Mouse (Mus musculus) spleen, adult 2 months (tissue): ENCODE results near the gene Cntn4. TPM values are rescaled to one million over a fixed set of nuclear protein-coding genes. Genes with fewer than 3 reads are reported as not detected.

Source experiments
- DNase-seq, 2 experiments: peaks; one replicate each; pipeline versions ENCODE4 v3.0.0 to v3.0.0-alpha.2; 2012 to 2021; ENCODE audit warnings: low spot score in 2 of 2, low read depth in 1 of 2
- H3K27ac ChIP-seq: fragments of 200-500 bp; 2 replicates; pipeline ENCODE4 v1.5.1; 2012; ENCODE audit warnings: low read length, inconsistent platforms; ENCODE audit not compliant: insufficient read depth
- H3K27me3 ChIP-seq: fragments of 200-500 bp; 2 replicates; pipeline ENCODE4 v1.6.1; 2012; ENCODE audit warnings: mild to moderate bottlenecking, moderate library complexity, low read length, inconsistent platforms; ENCODE audit not compliant: control insufficient read depth, insufficient read depth
- H3K36me3 ChIP-seq: fragments of 200-500 bp; 2 replicates; pipeline ENCODE4 v1.6.1; 2012; ENCODE audit warnings: mild to moderate bottlenecking, low read length, inconsistent platforms; ENCODE audit not compliant: control insufficient read depth, insufficient read depth
- H3K4me1 ChIP-seq: fragments of 200-500 bp; 2 replicates; pipeline ENCODE4 v1.6.1; 2011; ENCODE audit warnings: inconsistent platforms; ENCODE audit not compliant: control insufficient read depth, insufficient read depth, insufficient read length
- H3K4me3 ChIP-seq: fragments of 200-500 bp; 2 replicates; pipeline ENCODE4 v1.5.1; 2011; ENCODE audit warnings: mild to moderate bottlenecking, inconsistent platforms; ENCODE audit not compliant: insufficient read depth, insufficient read length; ENCODE audit errors: extremely low read depth
- CTCF ChIP-seq: fragments of 200-500 bp; IDR thresholded peaks from 2 replicates; pipeline ENCODE4 v1.5.1; 2011; ENCODE audit warnings: mild to moderate bottlenecking, inconsistent platforms; ENCODE audit not compliant: insufficient read depth, insufficient read length, insufficient replicate concordance; ENCODE audit errors: extremely low read depth
- POLR2A ChIP-seq: fragments of 200-500 bp; IDR thresholded peaks from 2 replicates; pipeline ENCODE4 v1.6.1; 2011; ENCODE audit warnings: low read depth, low read length, inconsistent platforms
- WGBS: fragments of 180-500 bp; shearing (Covaris S2); methylation state at CpG from one replicate; pipeline ENCODE4 v1.1.7; 2018; 5-methylcytosine and 5-hydroxymethylcytosine counted together
- polyA plus RNA-seq: library from polyadenylated mRNA; depleted of rRNA; stranded (reverse); fragments of >200 nt; gene quantifications from 2 replicates; pipeline ENCODE4 v1.2.3, GENCODE M21; 2012

Cntn4 gene
- polyA plus RNA-seq, 1 experiment: not detected

GRCm38 (mm10) chr6:106381288-106382025 lies 704.0 kb downstream of the Cntn4 start:
- DNase-seq: no peak
- Histone ChIP-seq H3K27me3 (no peaks in the 10 kb centered on the region), H3K4me3 (no peak overlapping the region), H3K27ac (no peak overlapping the region), H3K36me3 (no peaks in the 10 kb centered on the region), H3K4me1 (no peaks in the 10 kb centered on the region)
- no peak for TF ChIP-seq CTCF
- no peak for TF ChIP-seq POLR2A
- WGBS: 88% methylated on average over 6 of the region's 6 CpGs

DNA sequence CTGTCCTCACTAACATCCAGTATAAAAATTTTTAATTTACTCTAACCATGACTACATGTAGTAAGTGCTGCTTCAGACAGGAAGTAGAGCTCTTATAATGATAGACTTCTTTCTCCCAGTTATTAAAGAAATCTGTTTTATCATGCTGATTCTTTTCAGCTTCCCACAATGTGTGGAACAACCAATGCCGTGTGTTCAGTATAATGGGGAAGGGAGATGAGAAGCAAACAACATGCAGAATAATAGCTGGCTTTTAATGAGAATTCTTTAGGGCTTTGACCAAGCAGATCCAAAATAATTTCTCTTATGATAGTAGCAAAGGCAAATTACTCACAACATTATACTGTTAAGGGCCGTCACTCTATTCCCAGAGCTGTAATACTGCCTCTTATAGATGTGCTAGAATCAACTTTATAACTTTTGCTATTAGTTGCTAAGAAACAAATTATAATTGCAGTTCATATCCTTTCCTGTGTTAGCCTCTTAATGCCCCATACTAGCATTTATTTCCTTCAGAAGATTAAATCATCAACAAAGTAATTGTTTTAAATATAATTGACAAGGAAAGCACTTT lies 710.5 kb downstream of the Cntn4 start:
- no peak for TF ChIP-seq CTCF
- no peak for TF ChIP-seq POLR2A

GRCm38 (mm10) chr6:106408014-106408413 lies 730.6 kb downstream of the Cntn4 start:
- no peak for DNase-seq
- 51% methylated on average over 3 of the region's 3 CpGs for WGBS
- no peak overlapping the region for H3K4me3 ChIP-seq
- no peak overlapping the region for H3K27ac ChIP-seq
- H3K4me1 ChIP-seq: peaks cover 2% of the 10 kb centered on the region; the same call in 1 of the 2 replicates
- no peaks in the 10 kb centered on the region for H3K36me3 ChIP-seq
- H3K27me3 ChIP-seq: no peaks in the 10 kb centered on the region
- no peak for TF ChIP-seq POLR2A
- TF ChIP-seq CTCF: no peak

More for the DNA sequence above, 710.5 kb downstream of the Cntn4 start:
- H3K36me3 ChIP-seq: no peaks in the 10 kb centered on the region
- 87% methylated on average over 2 of the region's 2 CpGs for WGBS
- H3K4me1 ChIP-seq: no peaks in the 10 kb centered on the region
- H3K4me3 ChIP-seq: no peak overlapping the region
- no peak overlapping the region for H3K27ac ChIP-seq
- no peak for DNase-seq
- H3K27me3 ChIP-seq: no peaks in the 10 kb centered on the region

DNA sequence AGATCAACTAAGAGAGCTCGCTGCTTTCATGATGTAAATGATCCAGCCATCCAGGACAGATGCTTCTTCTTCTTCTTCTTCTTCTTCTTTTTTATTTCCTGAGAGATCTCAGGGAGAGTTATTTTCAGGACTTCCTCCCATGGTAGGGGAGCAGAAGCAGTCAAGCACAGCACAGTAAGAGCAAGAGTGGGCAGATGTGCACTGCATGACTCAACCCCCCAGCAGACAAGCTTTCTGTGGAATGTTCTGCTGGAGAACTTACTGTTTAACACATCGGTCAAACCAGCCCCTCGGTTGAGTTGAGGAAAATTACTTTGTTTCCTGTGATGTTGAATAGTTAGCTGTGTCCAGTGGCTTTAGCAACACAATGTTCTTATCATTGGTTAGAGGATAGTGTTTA lies 731.2 kb downstream of the Cntn4 start:
- no peak overlapping the region for H3K27ac ChIP-seq
- no peak overlapping the region for H3K4me3 ChIP-seq
- H3K36me3 ChIP-seq: no peaks in the 10 kb centered on the region
- WGBS: 50% methylated on average over 3 of the region's 3 CpGs
- peaks cover 2% of the 10 kb centered on the region; the same call in 1 of the 2 replicates for H3K4me1 ChIP-seq
- no peak for DNase-seq
- TF ChIP-seq POLR2A: no peak
- no peak for TF ChIP-seq CTCF
- no peaks in the 10 kb centered on the region for H3K27me3 ChIP-seq

GRCm38 (mm10) chr6:106422947-106423346 lies 745.5 kb downstream of the Cntn4 start:
- DNase-seq: no peak
- no peaks in the 10 kb centered on the region for H3K4me1 ChIP-seq
- no peaks in the 10 kb centered on the region for H3K27me3 ChIP-seq
- no peak overlapping the region for H3K4me3 ChIP-seq
- TF ChIP-seq POLR2A (no peak), CTCF (no peak)
- no peaks in the 10 kb centered on the region for H3K36me3 ChIP-seq
- no peak overlapping the region for H3K27ac ChIP-seq

- H3K27me3 ChIP-seq: no peaks in the 10 kb centered on the region
- WGBS: 92% methylated on average over 2 of the region's 2 CpGs
- no peaks in the 10 kb centered on the region for H3K4me1 ChIP-seq
- H3K4me3 ChIP-seq: no peak overlapping the region
- no peak overlapping the region for H3K27ac ChIP-seq
- no peaks in the 10 kb centered on the region for H3K36me3 ChIP-seq
- TF ChIP-seq CTCF: no peak
- TF ChIP-seq POLR2A: no peak
- no peak for DNase-seq
Observed at GRCm38 (mm10) chr6:106423471-106423870, 746.0 kb downstream of the Cntn4 start.

DNA sequence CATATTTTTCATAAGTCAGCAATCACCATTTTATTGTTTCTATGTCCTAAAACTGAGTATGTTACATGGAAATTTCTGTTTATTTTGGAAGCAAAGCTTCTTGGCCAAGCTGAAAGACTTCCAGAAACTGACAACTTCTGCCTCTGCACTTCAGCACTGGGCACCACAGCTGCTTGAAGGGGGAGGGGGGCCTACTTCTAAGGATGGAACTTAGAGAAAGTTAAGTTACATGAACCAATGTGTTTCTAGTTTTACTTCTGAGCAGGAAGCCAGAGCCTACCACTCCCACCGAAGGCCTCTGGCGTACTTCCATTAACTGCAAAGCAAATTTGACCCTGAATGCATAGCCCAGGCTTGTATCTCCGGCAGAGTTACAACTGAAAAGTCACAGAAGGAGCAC lies 749.2 kb downstream of the Cntn4 start:
- WGBS: 83% methylated on average over 3 of the region's 3 CpGs
- TF ChIP-seq CTCF (no peak), POLR2A (no peak)
- H3K27me3 ChIP-seq: no peaks in the 10 kb centered on the region
- H3K4me1 ChIP-seq: no peaks in the 10 kb centered on the region
- DNase-seq: no peak
- no peaks in the 10 kb centered on the region for H3K36me3 ChIP-seq
- H3K27ac ChIP-seq: no peak overlapping the region
- no peak overlapping the region for H3K4me3 ChIP-seq
